Mouse (Mus musculus): ENCODE data around the gene Ngfr. TPM values are rescaled to one million over a fixed set of nuclear protein-coding genes. Genes with fewer than 3 reads are reported as not detected.

The Ngfr gene
- polyA plus RNA-seq, 1 experiment: 1.0 TPM

GRCm38 (mm10) chr11:95589195-95589594 is 1.7 kb upstream of the Ngfr start:
- no peak overlapping the region for H3K4me3 ChIP-seq (replicated peaks; ENCODE audit: control insufficient read depth, low read depth, low read length)
- 66% methylated on average over 5 of the region's 5 CpGs for WGBS
- no peaks in the 10 kb centered on the region; the same call in 1 of the 2 replicates for H3K4me1 ChIP-seq (ENCODE audit: control insufficient read depth, insufficient read depth, low read length)
- H3K27ac ChIP-seq (ENCODE audit: control insufficient read depth, insufficient read depth, low read depth, low read length, poor library complexity): no peak overlapping the region
- TF ChIP-seq CTCF (IDR thresholded peaks at IDR 0.05; ENCODE audit: control insufficient read depth, insufficient read depth, low read length) (no peak), POLR2A (IDR thresholded peaks at IDR 0.05; ENCODE audit: borderline replicate concordance, control insufficient read depth, low read depth, low read length) (no peak)

- Histone ChIP-seq H3K4me1 (ENCODE audit: control insufficient read depth, insufficient read depth, low read length) (no peaks in the 10 kb centered on the region; the same call in 1 of the 2 replicates), H3K4me3 (replicated peaks; ENCODE audit: control insufficient read depth, low read depth, low read length) (no peak overlapping the region), H3K27ac (ENCODE audit: control insufficient read depth, insufficient read depth, low read depth, low read length, poor library complexity) (no peak overlapping the region)
- WGBS: 3% methylated on average over 27 of the region's 27 CpGs
- no peak for TF ChIP-seq CTCF (IDR thresholded peaks at IDR 0.05; ENCODE audit: control insufficient read depth, insufficient read depth, low read length)
- TF ChIP-seq POLR2A (IDR thresholded peaks at IDR 0.05; ENCODE audit: borderline replicate concordance, control insufficient read depth, low read depth, low read length): no peak
Observed at GRCm38 (mm10) chr11:95586751-95587422, 648 bp downstream of the Ngfr start.

- no peaks in the 10 kb centered on the region; the same call in 1 of the 2 replicates for H3K4me1 ChIP-seq (ENCODE audit: control insufficient read depth, insufficient read depth, low read length)
- no peak overlapping the region; the same call in 1 of the 2 replicates for H3K27ac ChIP-seq (ENCODE audit: control insufficient read depth, insufficient read depth, low read depth, low read length, poor library complexity)
- WGBS: 1% methylated on average over 25 of the region's 25 CpGs
- H3K4me3 ChIP-seq (replicated peaks; ENCODE audit: control insufficient read depth, low read depth, low read length): no peak overlapping the region
- TF ChIP-seq POLR2A (IDR thresholded peaks at IDR 0.05; ENCODE audit: borderline replicate concordance, control insufficient read depth, low read depth, low read length) (no peak), CTCF (IDR thresholded peaks at IDR 0.05; ENCODE audit: control insufficient read depth, insufficient read depth, low read length) (peak; percentile 59)
Observed at GRCm38 (mm10) chr11:95586184-95586583, 1.4 kb downstream of the Ngfr start.

GRCm38 (mm10) chr11:95585684-95586083 is 1.9 kb downstream of the Ngfr start:
- Histone ChIP-seq H3K27ac (ENCODE audit: control insufficient read depth, insufficient read depth, low read depth, low read length, poor library complexity) (no peak overlapping the region), H3K4me1 (ENCODE audit: control insufficient read depth, insufficient read depth, low read length) (no peaks in the 10 kb centered on the region; the same call in 1 of the 2 replicates), H3K4me3 (replicated peaks; ENCODE audit: control insufficient read depth, low read depth, low read length) (no peak overlapping the region)
- no peak for TF ChIP-seq CTCF (IDR thresholded peaks at IDR 0.05; ENCODE audit: control insufficient read depth, insufficient read depth, low read length)
- TF ChIP-seq POLR2A (IDR thresholded peaks at IDR 0.05; ENCODE audit: borderline replicate concordance, control insufficient read depth, low read depth, low read length): no peak
- WGBS: 7% methylated on average over 15 of the region's 15 CpGs

- Histone ChIP-seq H3K4me3 (replicated peaks; ENCODE audit: control insufficient read depth, low read depth, low read length) (no peak overlapping the region), H3K27ac (ENCODE audit: control insufficient read depth, insufficient read depth, low read depth, low read length, poor library complexity) (no peak overlapping the region), H3K4me1 (ENCODE audit: control insufficient read depth, insufficient read depth, low read length) (no peaks in the 10 kb centered on the region; the same call in 1 of the 2 replicates)
- 1% methylated on average over 24 of the region's 24 CpGs for WGBS
- TF ChIP-seq CTCF (IDR thresholded peaks at IDR 0.05; ENCODE audit: control insufficient read depth, insufficient read depth, low read length): no peak
- no peak for TF ChIP-seq POLR2A (IDR thresholded peaks at IDR 0.05; ENCODE audit: borderline replicate concordance, control insufficient read depth, low read depth, low read length)
Observed at GRCm38 (mm10) chr11:95585281-95585680, 2.3 kb downstream of the Ngfr start.

GRCm38 (mm10) chr11:95584651-95585050 is 2.9 kb downstream of the Ngfr start:
- WGBS: 4% methylated on average over 9 of the region's 9 CpGs
- H3K27ac ChIP-seq (ENCODE audit: control insufficient read depth, insufficient read depth, low read depth, low read length, poor library complexity): no peak overlapping the region
- H3K4me1 ChIP-seq (ENCODE audit: control insufficient read depth, insufficient read depth, low read length): no peaks in the 10 kb centered on the region; the same call in 1 of the 2 replicates

GRCm38 (mm10) chr11:95583396-95583795 is 4.1 kb downstream of the Ngfr start:
- H3K4me1 ChIP-seq (ENCODE audit: control insufficient read depth, insufficient read depth, low read length): no peaks in the 10 kb centered on the region; the same call in 1 of the 2 replicates
- no peak overlapping the region for H3K27ac ChIP-seq (ENCODE audit: control insufficient read depth, insufficient read depth, low read depth, low read length, poor library complexity)
- H3K4me3 ChIP-seq (replicated peaks; ENCODE audit: control insufficient read depth, low read depth, low read length): no peak overlapping the region
- TF ChIP-seq POLR2A (IDR thresholded peaks at IDR 0.05; ENCODE audit: borderline replicate concordance, control insufficient read depth, low read depth, low read length): no peak
- no peak for TF ChIP-seq CTCF (IDR thresholded peaks at IDR 0.05; ENCODE audit: control insufficient read depth, insufficient read depth, low read length)
- WGBS: 51% methylated on average over 6 of the region's 6 CpGs

More at GRCm38 (mm10) chr11:95584651-95585050, 2.9 kb downstream of the Ngfr start:
- no peak overlapping the region for H3K4me3 ChIP-seq (replicated peaks; ENCODE audit: control insufficient read depth, low read depth, low read length)
- TF ChIP-seq POLR2A (IDR thresholded peaks at IDR 0.05; ENCODE audit: borderline replicate concordance, control insufficient read depth, low read depth, low read length) (no peak), CTCF (IDR thresholded peaks at IDR 0.05; ENCODE audit: control insufficient read depth, insufficient read depth, low read length) (no peak)

GRCm38 (mm10) chr11:95582193-95582592 is 5.3 kb downstream of the Ngfr start:
- H3K4me3 ChIP-seq (replicated peaks; ENCODE audit: control insufficient read depth, low read depth, low read length): no peak overlapping the region
- no peaks in the 10 kb centered on the region; the same call in 1 of the 2 replicates for H3K4me1 ChIP-seq (ENCODE audit: control insufficient read depth, insufficient read depth, low read length)
- no peak for TF ChIP-seq CTCF (IDR thresholded peaks at IDR 0.05; ENCODE audit: control insufficient read depth, insufficient read depth, low read length)
- no peak for TF ChIP-seq POLR2A (IDR thresholded peaks at IDR 0.05; ENCODE audit: borderline replicate concordance, control insufficient read depth, low read depth, low read length)
- WGBS: 20% methylated on average over 3 of the region's 3 CpGs
- no peak overlapping the region for H3K27ac ChIP-seq (ENCODE audit: control insufficient read depth, insufficient read depth, low read depth, low read length, poor library complexity)

Data from bone marrow, adult 2 months (tissue).